Mouse (Mus musculus): ENCODE measurements at regions not wholly inside any gene's neighbourhood (a gene's known extent, or its start where the extent isn't known, plus 50 kb on each side); places are given as distances from the start of the nearest gene placed in this dataset.

DNA sequence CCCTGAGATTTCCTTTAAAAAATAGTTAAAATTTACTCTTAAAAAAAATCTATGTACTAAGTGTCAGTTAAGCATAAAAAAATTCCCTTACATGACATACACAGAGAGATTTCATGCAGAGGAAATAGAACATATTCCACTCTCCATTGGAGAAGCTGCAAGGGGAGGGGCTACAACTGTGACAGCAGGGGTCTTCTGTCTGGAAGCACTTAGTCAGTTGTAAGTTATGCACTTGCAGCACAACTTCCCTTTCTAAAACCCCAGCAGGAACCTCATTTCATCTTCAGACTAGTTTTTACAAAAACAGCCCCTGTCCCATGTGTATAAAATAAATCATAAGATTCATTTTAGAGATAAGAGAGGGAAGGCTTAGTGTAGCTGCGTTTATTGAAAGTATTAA is 109.0 kb upstream of the Rpl10l start:
- H3K4me1 ChIP-seq (replicated peaks): no peaks in the 10 kb centered on the region
- H3K36me3 ChIP-seq: no peaks in the 10 kb centered on the region
- no peaks in the 10 kb centered on the region for H3K27me3 ChIP-seq (ENCODE audit: insufficient read depth, poor library complexity, severe bottlenecking)
- WGBS: 87% methylated on average over 1 of the region's 1 CpGs
- H3K9me3 ChIP-seq: no peaks in the 10 kb centered on the region
- H3K4me3 ChIP-seq: no peak overlapping the region
- H3K27ac ChIP-seq: no peak overlapping the region
- DNase-seq (ENCODE audit: low spot score): peak; percentile 9

DNA sequence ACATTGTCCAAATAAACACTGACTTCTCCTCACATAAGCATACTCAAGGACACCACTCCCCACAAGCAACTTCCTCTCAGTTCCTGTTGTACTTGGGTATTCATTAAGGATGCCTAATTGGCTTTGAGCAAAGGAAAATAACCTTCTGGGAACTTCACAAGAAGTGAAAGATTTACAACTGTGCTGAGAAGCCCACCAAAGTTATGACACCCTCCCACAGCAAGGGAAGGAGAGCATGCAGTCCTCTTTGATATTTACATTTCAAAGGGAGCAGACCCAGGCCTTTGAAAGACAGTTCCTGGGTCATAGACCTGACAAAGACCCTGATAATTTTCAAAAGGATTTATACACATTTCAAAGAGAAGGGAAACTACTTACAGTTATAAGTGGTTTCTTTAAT is 102.4 kb upstream of the Rpl10l start:
- Histone ChIP-seq H3K36me3 (no peaks in the 10 kb centered on the region), H3K9me3 (no peaks in the 10 kb centered on the region), H3K27me3 (ENCODE audit: insufficient read depth, poor library complexity, severe bottlenecking) (no peaks in the 10 kb centered on the region), H3K27ac (no peak overlapping the region), H3K4me3 (no peak overlapping the region), H3K4me1 (replicated peaks) (peaks cover 4% of the 10 kb centered on the region; the same call in 1 of the 2 replicates)
- no peak for DNase-seq (ENCODE audit: low spot score)

DNA sequence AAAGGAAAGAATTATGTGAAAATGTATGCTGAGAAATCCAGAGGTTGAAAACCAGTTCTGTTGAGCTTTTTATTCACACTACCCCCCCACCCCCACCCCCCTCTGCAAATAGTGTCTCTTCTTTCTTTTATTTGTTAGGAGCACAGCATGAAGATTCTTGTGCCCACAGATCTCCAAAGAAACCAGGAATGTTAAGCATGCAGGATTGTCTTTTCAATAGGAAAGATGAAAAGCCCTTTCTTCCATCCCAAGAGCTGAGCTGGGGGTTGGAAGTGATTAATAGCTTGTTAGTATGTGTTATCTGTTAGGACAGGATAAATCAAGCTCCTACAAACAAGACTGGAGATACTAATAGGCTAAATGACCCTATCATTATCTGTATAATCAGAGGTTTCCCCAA is 55.0 kb upstream of the Rpl10l start:
- Histone ChIP-seq H3K36me3 (no peaks in the 10 kb centered on the region), H3K4me3 (no peak overlapping the region), H3K27ac (no peak overlapping the region), H3K4me1 (replicated peaks) (peaks cover 15% of the 10 kb centered on the region), H3K9me3 (no peaks in the 10 kb centered on the region), H3K27me3 (ENCODE audit: insufficient read depth, poor library complexity, severe bottlenecking) (no peaks in the 10 kb centered on the region)
- DNase-seq (ENCODE audit: low spot score): peak; percentile 13

Data from hindbrain, embryonic 10.5 days (tissue).